Mouse (Mus musculus) CH12.LX (cell line): Measurements from ENCODE around the gene Rsrc1. TPM values are rescaled to one million over a fixed set of nuclear protein-coding genes. Genes with fewer than 3 reads are reported as not detected.

ENCODE experiments used
- DNase-seq: peaks from one replicate; pipeline ENCODE4 v3.0.0-alpha.2; 2013; ENCODE audit errors: extremely low read depth
- H3K27ac ChIP-seq: 2 replicates; pipeline ENCODE4 v1.5.1; 2012; ENCODE audit warnings: low read depth, mild to moderate bottlenecking, control low read depth, moderate library complexity; ENCODE audit not compliant: insufficient read depth
- H3K27me3 ChIP-seq: replicated peaks from 2 replicates; pipeline ENCODE3; 2012; ENCODE audit warnings: inconsistent platforms
- H3K36me3 ChIP-seq, 2 experiments: replicated peaks in 1 of 2; 2 replicates each; pipeline versions ENCODE3 to v1.6.1; 2012; ENCODE audit warnings: inconsistent platforms in 1 of 2, low read length in 1 of 2, mild to moderate bottlenecking in 1 of 2, mixed read lengths in 1 of 2, moderate library complexity in 1 of 2; ENCODE audit not compliant: control insufficient read depth in 1 of 2, insufficient read depth in 1 of 2
- H3K4me1 ChIP-seq, 2 experiments: 2 replicates each; pipeline ENCODE4 v1.6.1; 2012; ENCODE audit warnings: inconsistent platforms in 1 of 2, moderate library complexity in 1 of 2; ENCODE audit not compliant: insufficient read depth in 2 of 2, control insufficient read depth in 1 of 2
- H3K4me2 ChIP-seq: 2 replicates; pipeline ENCODE4 v1.6.1; 2012; ENCODE audit warnings: low read depth, mild to moderate bottlenecking, control low read depth; ENCODE audit not compliant: poor library complexity, insufficient read depth, severe bottlenecking
- H3K4me3 ChIP-seq, 3 experiments: fragments of 150-350 bp in 1 of 3; sonication (generic) in 1 of 3; replicated peaks in 1 of 3; 2 replicates each; pipeline versions ENCODE3 to v1.5.1; 2011 to 2012; ENCODE audit warnings: low read depth in 2 of 3, low read length in 2 of 3, mild to moderate bottlenecking in 2 of 3, moderate library complexity in 2 of 3, control low read depth in 1 of 3, improper control_type of control experiment in 1 of 3, inconsistent platforms in 1 of 3, mixed read lengths in 1 of 3; ENCODE audit not compliant: poor library complexity in 1 of 3
- H3K79me2 ChIP-seq: replicated peaks from 2 replicates; pipeline ENCODE4 v1.6.1; 2012; ENCODE audit warnings: mild to moderate bottlenecking, moderate library complexity; ENCODE audit not compliant: control insufficient read depth, poor library complexity, insufficient read depth, severe bottlenecking; ENCODE audit errors: extremely low read depth
- H3K9ac ChIP-seq: 2 replicates; pipeline ENCODE4 v1.6.1; 2012; ENCODE audit warnings: low read depth, mild to moderate bottlenecking, control low read depth, moderate library complexity; ENCODE audit not compliant: insufficient read depth
- H3K9me3 ChIP-seq: replicated peaks from 2 replicates; pipeline ENCODE3; 2012; ENCODE audit warnings: low read length, inconsistent platforms, mixed read lengths
- BHLHE40 ChIP-seq: IDR thresholded peaks from 2 replicates; pipeline ENCODE4 v1.6.1; 2011; ENCODE audit warnings: mild to moderate bottlenecking, low read depth, low read length, improper control_type of control experiment
- CHD1 ChIP-seq: IDR thresholded peaks from 2 replicates; pipeline ENCODE4 v1.6.1; 2012; ENCODE audit warnings: low read depth, low read length, improper control_type of control experiment, inconsistent platforms
- CHD2 ChIP-seq: IDR thresholded peaks from 2 replicates; pipeline ENCODE4 v1.6.1; 2011; ENCODE audit warnings: low read length, improper control_type of control experiment
- CTCF ChIP-seq, 2 experiments: IDR thresholded peaks in 1 of 2; conservative IDR thresholded peaks in 1 of 2; 2 replicates each; pipeline ENCODE4 v1.5.1; 2011 to 2012; ENCODE audit warnings: low read depth in 2 of 2, low read length in 2 of 2, improper control_type of control experiment in 1 of 2, inconsistent platforms in 1 of 2, mild to moderate bottlenecking in 1 of 2, moderate library complexity in 1 of 2
- E2F4 ChIP-seq: IDR thresholded peaks from 2 replicates; pipeline ENCODE4 v1.6.1; 2011; ENCODE audit warnings: low read depth, low read length, improper control_type of control experiment; ENCODE audit not compliant: insufficient replicate concordance
- ELF1 ChIP-seq: IDR thresholded peaks from 2 replicates; pipeline ENCODE4 v1.6.1; 2014; ENCODE audit warnings: low read depth, mild to moderate bottlenecking, inconsistent platforms, low read length, improper control_type of control experiment
- EP300 ChIP-seq: IDR thresholded peaks from 2 replicates; pipeline ENCODE4 v1.6.1; 2011; ENCODE audit warnings: low read length, improper control_type of control experiment
- ETS1 ChIP-seq: conservative IDR thresholded peaks from 2 replicates; pipeline ENCODE4 v1.6.1; 2012; ENCODE audit warnings: low read depth, mild to moderate bottlenecking, inconsistent platforms, low read length, improper control_type of control experiment, moderate library complexity
- JUND ChIP-seq: conservative IDR thresholded peaks from 2 replicates; pipeline ENCODE4 v1.6.1; 2011; ENCODE audit warnings: low read depth, low read length, improper control_type of control experiment
- KAT2A ChIP-seq: IDR thresholded peaks from 2 replicates; pipeline ENCODE4 v1.6.1; 2012; ENCODE audit warnings: low read length, improper control_type of control experiment, inconsistent platforms; ENCODE audit not compliant: insufficient replicate concordance
- MAFK ChIP-seq: IDR thresholded peaks from 2 replicates; pipeline ENCODE4 v1.6.1; 2011; ENCODE audit warnings: low read length, improper control_type of control experiment; ENCODE audit not compliant: insufficient replicate concordance
- MAZ ChIP-seq: IDR thresholded peaks from 2 replicates; pipeline ENCODE4 v1.6.1; 2012; ENCODE audit warnings: low read depth, mild to moderate bottlenecking, inconsistent platforms, low read length, improper control_type of control experiment, moderate library complexity
- MEF2A ChIP-seq: IDR thresholded peaks from 2 replicates; pipeline ENCODE4 v1.6.1; 2014; ENCODE audit warnings: low read depth, mild to moderate bottlenecking, inconsistent platforms, low read length, improper control_type of control experiment, borderline replicate concordance
- MYC ChIP-seq: IDR thresholded peaks from 2 replicates; pipeline ENCODE4 v1.6.1; 2011; ENCODE audit warnings: low read depth, mild to moderate bottlenecking, improper control_type of control experiment, low read length
- NELFE ChIP-seq: IDR thresholded peaks from 2 replicates; pipeline ENCODE4 v1.6.1; 2011; ENCODE audit warnings: low read depth, low read length, improper control_type of control experiment
- NRF1 ChIP-seq: IDR thresholded peaks from 2 replicates; pipeline ENCODE4 v1.6.1; 2014; ENCODE audit warnings: low read depth, mild to moderate bottlenecking, inconsistent platforms, low read length, improper control_type of control experiment, moderate library complexity
- PAX5 ChIP-seq: IDR thresholded peaks from 2 replicates; pipeline ENCODE4 v1.6.1; 2012; ENCODE audit warnings: low read length, inconsistent platforms, mixed read lengths
- RAD21 ChIP-seq: IDR thresholded peaks from 2 replicates; pipeline ENCODE4 v1.6.1; 2011; ENCODE audit warnings: low read depth, mild to moderate bottlenecking, low read length, improper control_type of control experiment, moderate library complexity
- UBTF ChIP-seq: IDR thresholded peaks from 2 replicates; pipeline ENCODE4 v1.6.1; 2012; ENCODE audit warnings: low read depth, mild to moderate bottlenecking, inconsistent platforms, low read length, improper control_type of control experiment, moderate library complexity
- USF2 ChIP-seq: conservative IDR thresholded peaks from 2 replicates; pipeline ENCODE4 v1.6.1; 2011; ENCODE audit warnings: low read depth, low read length, improper control_type of control experiment
- ZKSCAN1 ChIP-seq: IDR thresholded peaks from 2 replicates; pipeline ENCODE4 v1.6.1; 2012; ENCODE audit warnings: low read depth, inconsistent platforms, low read length, improper control_type of control experiment, borderline replicate concordance
- dilution Hi-C: fragments of 300-500 bp; cut with MboI; formaldehyde crosslinking; loops from 2 replicates; pipeline ENCODE4 v1.14.3; 2020; ENCODE audit warnings: low sequenced_read_pairs; ENCODE audit not compliant: extremely low pct_unique_long_range_greater_than_20kb, extremely low pct_ligation_motif_present
- in situ Hi-C: fragments of 300-500 bp; cut with MboI; formaldehyde crosslinking; loops from 3 replicates; pipeline ENCODE4 v1.14.3; 2019; ENCODE audit warnings: low sequenced_read_pairs, low pct_ligation_motif_present, low pct_unique_long_range_greater_than_20kb, mixed read lengths
- polyA plus RNA-seq: library from polyadenylated mRNA; unstranded; fragments of >175 nt; gene quantifications from 2 replicates; pipeline ENCODE4 v1.2.1, GENCODE M21; 2012; ENCODE audit warnings: low read depth; ENCODE audit not compliant: insufficient read length
- total RNA-seq, 2 experiments: library from RNA; depleted of rRNA; stranded (reverse); fragments of 300-350 nt in 1 of 2; fragments of >200 nt in 1 of 2; gene quantifications; 2 replicates each; pipeline ENCODE4 v1.2.3; 2012 to 2014

Gene Rsrc1
- total and polyA plus RNA-seq, 3 experiments = 28.9 to 50.9 (median 34.0) TPM

- Histone ChIP-seq H3K27me3 (no peaks in the 10 kb centered on the region), H3K27ac (no peak overlapping the region), H3K4me1 (no peaks in the 10 kb centered on the region)
- dilution Hi-C loops = no loop called here
- no peak for DNase-seq
- TF ChIP-seq NELFE (no peak), KAT2A (no peak), BHLHE40 (no peak), E2F4 (no peak)
- TF ChIP-seq, all 38 proteins: peak for 0
- Histone ChIP-seq H3K9me3 (no peaks in the 10 kb centered on the region), H3K36me3 (peaks cover 0 to 2% of the 10 kb centered on the region in 2 experiments), H3K4me3 (no peak overlapping the region), H3K79me2 (no peaks in the 10 kb centered on the region), H3K9ac (no peak overlapping the region), H3K4me2 (no peak overlapping the region)
- in situ Hi-C loops = no loop called here
Observed at GRCm38 (mm10) chr3:67289482-67289881, 308.3 kb downstream of the Rsrc1 start.

- Histone ChIP-seq H3K27me3 (no peaks in the 10 kb centered on the region), H3K9ac (no peak overlapping the region), H3K36me3 (no peaks in the 10 kb centered on the region), H3K9me3 (no peaks in the 10 kb centered on the region), H3K4me1 (no peaks in the 10 kb centered on the region), H3K4me2 (no peak overlapping the region), H3K4me3 (no peak overlapping the region), H3K27ac (no peak overlapping the region), H3K79me2 (no peaks in the 10 kb centered on the region)
- TF ChIP-seq USF2 = no peak
- no peak for TF ChIP-seq EP300
- TF ChIP-seq CTCF (conservative IDR thresholded peaks at IDR 0.05 in 1 of 2, IDR thresholded peaks at IDR 0.05 in 1 of 2; ENCODE audit: low read depth in 2 of 2, low read length in 2 of 2) = no peak
- no peak for TF ChIP-seq MAFK
- TF ChIP-seq UBTF = no peak
- TF ChIP-seq MYC = no peak
- no peak for TF ChIP-seq ZKSCAN1
- no peak for TF ChIP-seq ETS1
- no peak for TF ChIP-seq MEF2A
- in situ Hi-C loops (no loop called here), dilution Hi-C loops (no loop called here)
- DNase-seq = no peak
Observed at GRCm38 (mm10) chr3:67308725-67309124, 327.5 kb downstream of the Rsrc1 start.

GRCm38 (mm10) chr3:67309644-67310311 lies 328.6 kb downstream of the Rsrc1 start:
- H3K79me2 ChIP-seq = no peaks in the 10 kb centered on the region
- dilution Hi-C loops (no loop called here), in situ Hi-C loops (no loop called here)
- no peaks in the 10 kb centered on the region for H3K9me3 ChIP-seq
- no peak for TF ChIP-seq RAD21
- no peak for TF ChIP-seq MAZ
- TF ChIP-seq PAX5 = no peak
- TF ChIP-seq JUND = no peak
- TF ChIP-seq ELF1 = no peak
- no peak for TF ChIP-seq CHD1
- TF ChIP-seq ETS1 = no peak
- TF ChIP-seq NRF1 = no peak
- no peak for TF ChIP-seq CHD2
- DNase-seq = no peak
- no peak overlapping the region for H3K9ac ChIP-seq
- H3K36me3 ChIP-seq = no peaks in the 10 kb centered on the region
- H3K27ac ChIP-seq = no peak overlapping the region
- no peaks in the 10 kb centered on the region for H3K27me3 ChIP-seq
- H3K4me2 ChIP-seq = no peak overlapping the region
- no peak overlapping the region for H3K4me3 ChIP-seq
- no peaks in the 10 kb centered on the region for H3K4me1 ChIP-seq
